Mouse (Mus musculus) megakaryocyte, embryonic 14.5 days (primary cell): ENCODE measurements around the gene Bcl6. TPM values are rescaled to one million over a fixed set of nuclear protein-coding genes. Genes with fewer than 3 reads are reported as not detected.

Experiments used
- H3K27me3 ChIP-seq: replicated peaks from 2 replicates; pipeline ENCODE3; 2012; ENCODE audit warnings: inconsistent platforms
- H3K36me3 ChIP-seq: replicated peaks from 2 replicates; pipeline ENCODE3; 2012; ENCODE audit warnings: low read length, inconsistent platforms, mixed read lengths
- H3K4me1 ChIP-seq: 2 replicates; pipeline ENCODE4 v1.6.1; 2012; ENCODE audit warnings: inconsistent platforms
- H3K4me3 ChIP-seq: replicated peaks from 2 replicates; pipeline ENCODE3; 2012; ENCODE audit warnings: moderate library complexity, mild to moderate bottlenecking, inconsistent platforms
- H3K9me3 ChIP-seq: 2 replicates; pipeline ENCODE4 v1.6.1; 2012; ENCODE audit warnings: inconsistent platforms
- FLI1 ChIP-seq: IDR thresholded peaks from 2 replicates; pipeline ENCODE4 v1.6.1; 2012; ENCODE audit warnings: low read length, inconsistent platforms, mixed read lengths
- GATA1 ChIP-seq: IDR thresholded peaks from 3 replicates; pipeline ENCODE4 v1.6.1; 2012; ENCODE audit warnings: mixed read lengths, low read length, inconsistent platforms, borderline replicate concordance
- polyA plus RNA-seq: library from polyadenylated mRNA; stranded (reverse); fragments of >175 nt; gene quantifications from 2 replicates; pipeline ENCODE4 v1.2.3, GENCODE M21; 2012; ENCODE audit warnings: low replicate concordance; ENCODE audit not compliant: insufficient read depth

Gene Bcl6
- polyA plus RNA-seq, 1 experiment: 3.5 TPM

DNA sequence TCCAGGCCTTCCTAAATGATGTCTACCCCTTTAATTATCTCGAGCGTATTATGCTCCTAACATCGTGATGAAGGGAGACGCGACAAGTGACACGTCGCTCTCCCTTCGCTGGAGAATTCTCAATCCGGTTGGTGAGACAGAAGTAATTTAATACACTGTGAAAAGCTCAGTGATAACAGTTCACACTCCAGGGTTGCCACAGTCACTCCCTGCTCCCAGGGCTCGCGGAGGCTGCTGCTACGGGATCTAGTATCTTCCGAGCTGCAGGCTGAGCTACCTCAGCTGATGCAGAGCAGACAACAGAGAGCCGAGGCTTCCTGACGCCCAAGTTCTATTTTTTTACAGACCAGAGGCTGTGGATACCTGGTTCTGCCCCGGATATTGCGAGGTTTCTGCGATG lies 57.4 kb downstream of the Bcl6 start:
- Histone ChIP-seq H3K36me3 (no peaks in the 10 kb centered on the region), H3K4me1 (no peaks in the 10 kb centered on the region), H3K9me3 (peaks cover 12% of the 10 kb centered on the region; the same call in 1 of the 2 replicates), H3K4me3 (no peak overlapping the region), H3K27me3 (no peaks in the 10 kb centered on the region)
- TF ChIP-seq FLI1 (no peak), GATA1 (no peak)

DNA sequence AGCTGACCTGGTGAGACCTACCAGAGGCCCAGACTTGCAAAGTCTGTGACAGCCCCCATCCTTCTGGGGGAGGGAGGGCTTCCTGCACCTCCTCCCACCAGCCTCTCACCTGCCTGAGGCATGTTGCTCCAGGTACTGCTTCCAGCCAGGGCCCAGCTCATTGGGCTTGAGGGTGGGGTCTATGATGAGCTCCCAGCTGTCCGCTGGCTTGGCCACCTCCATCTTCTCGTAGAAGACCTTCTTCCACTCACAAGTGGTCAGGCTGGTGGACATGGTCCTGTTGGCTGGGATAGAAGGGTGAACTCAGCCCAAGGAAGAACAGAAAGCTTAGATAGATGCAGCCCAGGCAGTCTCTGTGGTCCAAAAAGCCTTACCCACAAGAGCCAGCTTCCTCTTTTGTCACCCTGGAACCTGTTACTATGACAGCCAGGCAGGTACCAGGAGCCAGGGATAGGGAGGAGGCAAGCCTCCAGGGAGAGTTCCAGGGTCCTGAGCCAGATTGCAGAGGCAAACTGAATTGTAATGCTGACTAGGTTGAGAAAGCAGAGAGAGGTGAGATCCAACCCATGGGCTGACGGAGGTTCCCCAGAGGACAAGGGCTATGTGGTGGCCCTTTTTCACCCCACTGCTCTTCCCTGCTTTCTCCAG lies 58.1 kb downstream of the Bcl6 start:
- no peak overlapping the region for H3K4me3 ChIP-seq
- TF ChIP-seq GATA1 (no peak), FLI1 (no peak)
- no peaks in the 10 kb centered on the region for H3K36me3 ChIP-seq
- H3K27me3 ChIP-seq: no peaks in the 10 kb centered on the region
- peaks cover 12% of the 10 kb centered on the region; the same call in 1 of the 2 replicates for H3K9me3 ChIP-seq
- H3K4me1 ChIP-seq: no peaks in the 10 kb centered on the region

DNA sequence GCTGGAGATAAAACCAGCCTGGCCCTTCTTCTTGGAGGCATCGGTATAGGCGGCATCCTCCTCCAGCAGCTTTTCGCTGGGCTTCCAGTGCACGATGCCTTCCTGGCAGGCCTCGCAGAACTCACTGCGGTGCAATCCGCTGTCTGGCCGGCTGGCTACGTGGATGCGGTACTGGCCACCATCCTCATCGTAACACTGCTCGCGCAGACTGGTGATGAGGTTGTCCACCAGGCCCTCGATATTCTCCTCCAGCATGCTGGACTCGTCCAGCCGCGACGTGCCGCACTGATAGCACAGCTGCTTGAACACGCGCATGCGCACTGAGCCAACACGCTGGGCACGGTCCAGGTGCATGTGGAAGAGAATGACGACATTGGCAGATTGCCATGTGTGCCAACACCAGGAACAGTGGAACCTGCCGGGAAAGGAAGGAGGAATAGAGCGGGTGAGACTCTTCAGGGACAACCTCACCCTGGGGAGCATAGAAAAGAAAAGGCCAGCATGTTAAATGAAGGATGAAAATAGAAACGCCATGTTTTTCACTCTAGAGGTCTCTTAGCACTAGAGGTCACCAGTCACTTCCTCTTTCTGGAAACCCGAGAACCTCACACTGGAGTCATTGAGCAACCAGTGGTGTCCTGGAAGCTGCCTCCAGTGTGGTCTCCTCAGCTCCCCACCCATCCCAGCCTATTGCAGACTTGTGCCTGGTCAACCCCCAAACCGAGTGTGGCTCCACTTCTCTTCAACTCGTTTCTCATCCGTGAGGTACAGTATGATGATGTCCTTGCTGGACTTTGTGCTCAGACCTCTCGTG lies 61.1 kb downstream of the Bcl6 start:
- H3K4me1 ChIP-seq: no peaks in the 10 kb centered on the region
- peaks cover 12% of the 10 kb centered on the region; the same call in 1 of the 2 replicates for H3K9me3 ChIP-seq
- H3K27me3 ChIP-seq: no peaks in the 10 kb centered on the region
- no peaks in the 10 kb centered on the region for H3K36me3 ChIP-seq
- TF ChIP-seq GATA1: no peak
- no peak for TF ChIP-seq FLI1
- H3K4me3 ChIP-seq: peak overlapping the region; percentile 26

DNA sequence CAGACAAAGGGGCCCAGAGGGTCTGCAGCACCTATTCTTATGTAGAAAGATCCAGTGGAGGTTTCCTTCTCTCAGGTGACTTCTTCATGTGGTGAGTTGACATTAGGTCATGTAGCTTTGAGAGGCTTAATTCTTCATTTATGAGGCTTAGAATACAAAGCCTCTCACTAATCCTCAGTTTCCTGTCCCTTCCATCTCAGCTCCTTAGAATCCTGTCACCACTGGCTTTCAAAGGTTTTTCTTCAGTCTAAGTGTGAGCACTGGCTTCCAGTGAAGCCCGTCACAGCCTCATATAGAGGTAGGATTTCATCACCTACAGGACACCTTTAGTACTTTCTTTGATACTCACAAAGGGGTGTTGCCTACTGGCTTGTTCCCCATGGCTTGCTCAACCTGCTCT lies 65.7 kb downstream of the Bcl6 start:
- Histone ChIP-seq H3K9me3 (peaks cover 6% of the 10 kb centered on the region; the same call in 1 of the 2 replicates), H3K4me3 (no peak overlapping the region), H3K4me1 (no peaks in the 10 kb centered on the region), H3K36me3 (no peaks in the 10 kb centered on the region), H3K27me3 (no peaks in the 10 kb centered on the region)
- TF ChIP-seq FLI1 (no peak), GATA1 (no peak)

DNA sequence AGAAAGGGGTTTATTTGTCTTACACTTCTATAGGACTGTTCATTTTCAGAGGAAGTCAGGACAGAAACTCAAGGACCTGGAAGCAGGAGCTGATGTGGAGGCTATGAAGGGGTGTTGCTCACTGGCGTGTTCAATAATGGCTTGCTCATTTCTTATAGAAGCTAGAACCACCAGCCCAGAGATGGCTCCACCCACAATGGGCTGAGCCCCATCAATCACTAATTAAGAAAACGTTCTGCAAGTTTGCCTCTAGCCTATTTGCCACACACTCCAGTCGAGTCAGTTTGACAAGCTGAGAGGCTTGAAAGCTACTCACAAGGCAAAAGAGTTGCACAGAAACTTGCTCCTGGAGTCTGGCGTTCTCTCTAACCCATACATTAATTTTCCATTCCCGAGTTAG lies 67.0 kb downstream of the Bcl6 start:
- Histone ChIP-seq H3K4me1 (no peaks in the 10 kb centered on the region), H3K27me3 (peaks cover 2% of the 10 kb centered on the region), H3K36me3 (no peaks in the 10 kb centered on the region), H3K9me3 (no peaks in the 10 kb centered on the region; the same call in 1 of the 2 replicates), H3K4me3 (no peak overlapping the region)
- TF ChIP-seq FLI1: no peak
- TF ChIP-seq GATA1: no peak

DNA sequence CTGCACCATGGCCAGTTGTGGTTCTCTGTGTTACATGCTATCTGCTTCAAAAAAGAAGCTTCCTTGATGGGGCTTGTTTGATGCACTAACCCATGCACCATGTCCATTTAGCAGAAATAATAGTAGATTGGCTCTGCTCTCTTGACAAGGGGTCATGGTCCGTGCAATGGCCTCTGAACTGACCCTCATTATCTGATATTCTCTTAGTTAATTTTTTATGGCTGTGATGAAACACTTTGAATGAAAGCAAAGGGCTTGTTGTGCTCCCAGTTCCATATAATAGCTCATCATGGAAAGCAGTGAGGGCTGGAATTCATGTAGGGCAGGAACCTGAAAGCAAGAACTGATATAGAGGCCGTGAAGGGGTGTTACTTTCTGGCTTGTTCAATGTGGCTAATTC lies 69.2 kb downstream of the Bcl6 start:
- H3K4me3 ChIP-seq: no peak overlapping the region
- H3K27me3 ChIP-seq: peaks cover 2% of the 10 kb centered on the region
- no peaks in the 10 kb centered on the region for H3K36me3 ChIP-seq
- H3K9me3 ChIP-seq: no peaks in the 10 kb centered on the region; the same call in 1 of the 2 replicates
- H3K4me1 ChIP-seq: no peaks in the 10 kb centered on the region
- TF ChIP-seq GATA1: no peak
- no peak for TF ChIP-seq FLI1

Other genes starting within 250 kb of the Bcl6 start
- not detected in 2 replicates for gene Sst, start 97.9 kb downstream of the Bcl6 start, polyA plus RNA-seq
- gene Rtp2, start 56.5 kb downstream of the Bcl6 start, polyA plus RNA-seq: not detected in 2 replicates
- gene Gm37419, start 370 bp downstream of the Bcl6 start, polyA plus RNA-seq: not detected in 2 replicates